Mouse (Mus musculus) hindbrain, embryonic 16.5 days (tissue): ENCODE results near the gene Iqcf1. TPM values are rescaled to one million over a fixed set of nuclear protein-coding genes. Genes with fewer than 3 reads are reported as not detected.

ENCODE experiments used
- ATAC-seq: fragments of 200-750 bp; cut with Nextera tagmentation; 2 replicates; pipeline ENCODE4 v1.8.0; 2017; ENCODE audit warnings: moderate TSS enrichment, moderate library complexity
- H3K27ac ChIP-seq: fragments of 300-500 bp; sonication (generic); 2 replicates; pipeline ENCODE4 v1.5.1; 2014; ENCODE audit warnings: low read depth, mild to moderate bottlenecking, control low read depth, low read length, moderate library complexity
- H3K27me3 ChIP-seq: fragments of 300-500 bp; sonication (generic); replicated peaks from 2 replicates; pipeline ENCODE4 v1.6.1; 2014; ENCODE audit warnings: low read length; ENCODE audit not compliant: control insufficient read depth, insufficient read depth
- H3K36me3 ChIP-seq: fragments of 300-500 bp; sonication (generic); 2 replicates; pipeline ENCODE4 v1.6.1; 2014; ENCODE audit warnings: mild to moderate bottlenecking, low read length, moderate library complexity, mixed read lengths; ENCODE audit not compliant: control insufficient read depth, insufficient read depth
- H3K4me1 ChIP-seq: fragments of 300-500 bp; sonication (generic); 2 replicates; pipeline ENCODE4 v1.6.1; 2014; ENCODE audit warnings: low read depth, low read length; ENCODE audit not compliant: control insufficient read depth, insufficient read depth
- H3K4me2 ChIP-seq: fragments of 300-500 bp; sonication (generic); 2 replicates; pipeline ENCODE4 v1.6.1; 2014; ENCODE audit warnings: mild to moderate bottlenecking, low read length, control low read depth, moderate library complexity
- H3K4me3 ChIP-seq: fragments of 300-500 bp; sonication (generic); 2 replicates; pipeline ENCODE4 v1.5.1; 2014; ENCODE audit warnings: mild to moderate bottlenecking, low read length, control low read depth, moderate library complexity
- H3K9ac ChIP-seq: fragments of 300-500 bp; sonication (generic); 2 replicates; pipeline ENCODE4 v1.6.1; 2014; ENCODE audit warnings: low read depth, mild to moderate bottlenecking, control low read depth, low read length, moderate library complexity
- H3K9me3 ChIP-seq: fragments of 300-500 bp; sonication (generic); 2 replicates; pipeline ENCODE4 v1.6.1; 2014; ENCODE audit warnings: mild to moderate bottlenecking, low read length, moderate library complexity; ENCODE audit not compliant: control insufficient read depth
- WGBS: fragments of 180-500 bp; shearing (Covaris S2); extraction: QIAGEN DNeasy Blood & Tissue Kit; methylation state at CpG from one replicate; pipeline ENCODE4 v1.1.7; 2014; 5-methylcytosine and 5-hydroxymethylcytosine counted together
- polyA plus RNA-seq: library from polyadenylated mRNA; unstranded; fragments of >200 nt; fragmentation: Nextera tagmentation; extraction: Ambion mirVana; gene quantifications from 2 replicates; pipeline ENCODE4 v1.2.1, GENCODE M21; 2015

Iqcf1 gene
- polyA plus RNA-seq, 1 experiment from 2014 or later = not detected

GRCm38 (mm10) chr9:106476924-106477484 lies 22.8 kb upstream of the Iqcf1 start, which contains the start of gene Parp3:
Gene Parp3 (minus strand): TSS chr9:106476949.
- no peaks in the 10 kb centered on the region for H3K9me3 ChIP-seq
- H3K36me3 ChIP-seq = peaks cover 5% of the 10 kb centered on the region; the same call in 1 of the 2 replicates
- peak within 1 kb of the TSS; percentile 64 for H3K9ac ChIP-seq
- H3K27ac ChIP-seq = no peak within 1 kb of the TSS
- H3K27me3 ChIP-seq = no peaks in the 10 kb centered on the region
- H3K4me3 ChIP-seq = peak within 1 kb of the TSS; percentile 67
- H3K4me2 ChIP-seq = peak within 1 kb of the TSS; percentile 69
- ATAC-seq = peak; percentile 99
- peaks cover 10% of the 10 kb centered on the region for H3K4me1 ChIP-seq
- WGBS = under 1% methylated on average over 41 of the region's 41 CpGs

GRCm38 (mm10) chr9:106477649-106478048 lies 22.1 kb upstream of the Iqcf1 start:
- peak overlapping the region; percentile 69 for H3K4me2 ChIP-seq
- peaks cover 10% of the 10 kb centered on the region for H3K4me1 ChIP-seq
- 4% methylated on average over 16 of the region's 16 CpGs for WGBS
- peak overlapping the region; percentile 67 for H3K4me3 ChIP-seq
- peaks cover 6% of the 10 kb centered on the region for H3K36me3 ChIP-seq
- no peaks in the 10 kb centered on the region for H3K27me3 ChIP-seq
- H3K9me3 ChIP-seq = no peaks in the 10 kb centered on the region
- ATAC-seq = no peak
- H3K9ac ChIP-seq = peak overlapping the region; percentile 64
- H3K27ac ChIP-seq = no peak overlapping the region

- Histone ChIP-seq H3K4me3 (peak overlapping the region; percentile 67), H3K36me3 (peaks cover 10% of the 10 kb centered on the region), H3K27ac (no peak overlapping the region), H3K9ac (peak overlapping the region; percentile 64; the same call in 1 of the 2 replicates), H3K27me3 (no peaks in the 10 kb centered on the region), H3K4me1 (peaks cover 10% of the 10 kb centered on the region), H3K9me3 (no peaks in the 10 kb centered on the region), H3K4me2 (peak overlapping the region; percentile 69)
- 87% methylated on average over 9 of the region's 9 CpGs for WGBS
- no peak for ATAC-seq
Measured at GRCm38 (mm10) chr9:106478101-106478500, 21.7 kb upstream of the Iqcf1 start.

- Histone ChIP-seq H3K27ac (no peak overlapping the region), H3K36me3 (peaks cover 34% of the 10 kb centered on the region), H3K27me3 (no peaks in the 10 kb centered on the region), H3K9me3 (no peaks in the 10 kb centered on the region), H3K4me2 (no peak overlapping the region), H3K4me1 (peaks cover 10% of the 10 kb centered on the region), H3K4me3 (no peak overlapping the region), H3K9ac (no peak overlapping the region)
- ATAC-seq = no peak
- WGBS = 96% methylated on average over 7 of the region's 7 CpGs
Measured at GRCm38 (mm10) chr9:106480541-106480940, 19.2 kb upstream of the Iqcf1 start.

- Histone ChIP-seq H3K36me3 (peaks cover 35% of the 10 kb centered on the region), H3K27ac (no peak overlapping the region), H3K4me3 (no peak overlapping the region), H3K9me3 (no peaks in the 10 kb centered on the region), H3K27me3 (no peaks in the 10 kb centered on the region), H3K9ac (no peak overlapping the region), H3K4me2 (no peak overlapping the region), H3K4me1 (peaks cover 10% of the 10 kb centered on the region)
- ATAC-seq = no peak
- WGBS = 96% methylated on average over 15 of the region's 15 CpGs
Measured at GRCm38 (mm10) chr9:106481075-106481474, 18.7 kb upstream of the Iqcf1 start.

GRCm38 (mm10) chr9:106481676-106482075 lies 18.1 kb upstream of the Iqcf1 start:
- no peaks in the 10 kb centered on the region for H3K9me3 ChIP-seq
- no peak overlapping the region for H3K4me3 ChIP-seq
- no peak overlapping the region for H3K9ac ChIP-seq
- H3K27ac ChIP-seq = no peak overlapping the region
- no peaks in the 10 kb centered on the region for H3K27me3 ChIP-seq
- H3K36me3 ChIP-seq = peaks cover 35% of the 10 kb centered on the region
- no peak overlapping the region for H3K4me2 ChIP-seq
- H3K4me1 ChIP-seq = peaks cover 10% of the 10 kb centered on the region
- no peak for ATAC-seq
- 94% methylated on average over 13 of the region's 13 CpGs for WGBS

GRCm38 (mm10) chr9:106482578-106483115 lies 17.1 kb upstream of the Iqcf1 start:
- WGBS = 83% methylated on average over 17 of the region's 17 CpGs
- Histone ChIP-seq H3K4me1 (peaks cover 10% of the 10 kb centered on the region), H3K27me3 (no peaks in the 10 kb centered on the region), H3K9ac (no peak overlapping the region), H3K4me3 (no peak overlapping the region), H3K4me2 (no peak overlapping the region), H3K9me3 (no peaks in the 10 kb centered on the region), H3K27ac (no peak overlapping the region), H3K36me3 (peaks cover 35% of the 10 kb centered on the region)
- no peak for ATAC-seq

GRCm38 (mm10) chr9:106483136-106483535 lies 16.6 kb upstream of the Iqcf1 start:
- Histone ChIP-seq H3K4me3 (no peak overlapping the region), H3K4me1 (peaks cover 6% of the 10 kb centered on the region), H3K36me3 (peaks cover 35% of the 10 kb centered on the region), H3K9ac (no peak overlapping the region), H3K27me3 (no peaks in the 10 kb centered on the region), H3K9me3 (no peaks in the 10 kb centered on the region), H3K4me2 (no peak overlapping the region), H3K27ac (no peak overlapping the region)
- ATAC-seq = no peak
- WGBS = 91% methylated on average over 10 of the region's 10 CpGs

- no peak overlapping the region for H3K4me3 ChIP-seq
- H3K4me1 ChIP-seq = peaks cover 2% of the 10 kb centered on the region; the same call in 1 of the 2 replicates
- H3K9ac ChIP-seq = no peak overlapping the region
- no peaks in the 10 kb centered on the region for H3K27me3 ChIP-seq
- H3K9me3 ChIP-seq = no peaks in the 10 kb centered on the region
- H3K27ac ChIP-seq = no peak overlapping the region
- no peak for ATAC-seq
- H3K36me3 ChIP-seq = peaks cover 35% of the 10 kb centered on the region
- no peak overlapping the region for H3K4me2 ChIP-seq
- WGBS = 90% methylated on average over 17 of the region's 17 CpGs
Measured at GRCm38 (mm10) chr9:106483606-106484005, 16.2 kb upstream of the Iqcf1 start.
